Mouse (Mus musculus) small intestine, adult 2 months (tissue): ENCODE measurements around the gene Dph1.

Experiments
- CTCF ChIP-seq: fragments of 200-500 bp; IDR thresholded peaks from 2 replicates; pipeline ENCODE4 v1.5.1; 2012; ENCODE audit warnings: low read depth, mild to moderate bottlenecking, control low read depth, inconsistent platforms, low read length, moderate library complexity, mixed read lengths; ENCODE audit not compliant: insufficient replicate concordance, insufficient read length; ENCODE audit errors: extremely low read depth
- POLR2A ChIP-seq: fragments of 200-500 bp; IDR thresholded peaks from 2 replicates; pipeline ENCODE4 v1.6.1; 2012; ENCODE audit warnings: low read depth, mild to moderate bottlenecking, control low read depth, inconsistent platforms, low read length, moderate library complexity

DNA sequence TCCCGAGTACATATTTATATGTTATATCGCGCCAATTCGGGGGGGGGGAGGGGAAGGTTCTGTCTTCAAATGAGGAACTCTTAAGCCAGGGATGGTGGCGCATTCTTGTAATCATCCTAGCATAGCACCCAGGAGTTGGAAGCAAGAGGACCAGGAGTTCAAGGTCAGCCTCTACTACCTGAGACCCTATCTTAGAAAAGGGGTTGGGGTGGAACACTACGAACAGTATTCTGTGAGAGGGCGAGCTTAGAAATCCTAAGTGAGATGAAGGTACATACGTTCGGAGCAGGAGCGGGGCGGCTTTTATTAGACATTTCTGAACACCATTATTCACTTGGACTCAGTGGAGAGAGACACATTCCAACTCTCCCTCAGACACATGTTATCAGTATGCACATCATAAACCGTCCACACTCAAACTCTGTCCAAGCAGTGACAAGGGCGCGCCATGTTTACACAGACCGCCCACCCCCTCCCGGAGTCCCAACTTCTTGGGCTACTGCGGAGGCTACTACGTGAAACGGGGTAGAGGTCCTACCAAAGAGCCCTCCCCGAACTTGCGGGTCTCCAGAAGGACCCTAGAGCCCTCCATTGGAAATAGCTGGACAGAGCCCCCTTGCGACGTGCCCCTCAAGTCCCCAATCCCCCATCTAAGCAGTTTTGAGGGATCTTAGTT is 21.5 kb downstream of the Dph1 start, which contains the start of gene Hic1:
- TF ChIP-seq CTCF (no peak), POLR2A (no peak)
